Mouse (Mus musculus): ENCODE data around the gene Lmntd1. TPM values are rescaled to one million over a fixed set of nuclear protein-coding genes. Genes with fewer than 3 reads are reported as not detected.

The Lmntd1 gene
- polyA plus RNA-seq, 1 experiment from 2014 or later: 0.04 TPM

- no peak for DNase-seq (ENCODE audit: low spot score)
- no peaks in the 10 kb centered on the region for H3K36me3 ChIP-seq
- H3K27me3 ChIP-seq (ENCODE audit: low read depth, poor library complexity, severe bottlenecking): no peaks in the 10 kb centered on the region
- H3K4me3 ChIP-seq: no peak overlapping the region
- H3K27ac ChIP-seq: 0 out of 2 replicates have a peak overlapping the region, but pooled peaks have one; percentile 11
- WGBS: 72% methylated on average over 4 of the region's 4 CpGs
- H3K9me3 ChIP-seq (replicated peaks): no peaks in the 10 kb centered on the region
- H3K4me1 ChIP-seq: peaks cover 46% of the 10 kb centered on the region
These were observed 18.2 kb downstream of the Lmntd1 start for GRCm38 (mm10) chr6:145595905-145596304.

- H3K36me3 ChIP-seq: no peaks in the 10 kb centered on the region
- H3K4me1 ChIP-seq: peaks cover 45% of the 10 kb centered on the region
- H3K9me3 ChIP-seq (replicated peaks): no peaks in the 10 kb centered on the region
- DNase-seq (ENCODE audit: low spot score): no peak
- peak overlapping the region; percentile 61; the same call in 1 of the 2 replicates for H3K27ac ChIP-seq
- H3K4me3 ChIP-seq: no peak overlapping the region
- 29% methylated on average over 7 of the region's 7 CpGs for WGBS
- no peaks in the 10 kb centered on the region for H3K27me3 ChIP-seq (ENCODE audit: low read depth, poor library complexity, severe bottlenecking)
These were observed 20.1 kb downstream of the Lmntd1 start for GRCm38 (mm10) chr6:145593991-145594390.

GRCm38 (mm10) chr6:145592531-145592998, 21.6 kb downstream of the Lmntd1 start:
- no peak for DNase-seq (ENCODE audit: low spot score)
- WGBS: 60% methylated on average over 8 of the region's 8 CpGs
- Histone ChIP-seq H3K27me3 (ENCODE audit: low read depth, poor library complexity, severe bottlenecking) (no peaks in the 10 kb centered on the region), H3K9me3 (replicated peaks) (no peaks in the 10 kb centered on the region), H3K4me3 (no peak overlapping the region), H3K4me1 (peaks cover 40% of the 10 kb centered on the region), H3K27ac (peak overlapping the region; percentile 72), H3K36me3 (no peaks in the 10 kb centered on the region)

GRCm38 (mm10) chr6:145592036-145592435, 22.1 kb downstream of the Lmntd1 start:
- Histone ChIP-seq H3K27ac (peak overlapping the region; percentile 72), H3K4me3 (no peak overlapping the region), H3K27me3 (ENCODE audit: low read depth, poor library complexity, severe bottlenecking) (no peaks in the 10 kb centered on the region), H3K36me3 (no peaks in the 10 kb centered on the region), H3K4me1 (peaks cover 40% of the 10 kb centered on the region), H3K9me3 (replicated peaks) (no peaks in the 10 kb centered on the region)
- WGBS: 71% methylated on average over 6 of the region's 6 CpGs
- no peak for DNase-seq (ENCODE audit: low spot score)

GRCm38 (mm10) chr6:145591578-145591977, 22.5 kb downstream of the Lmntd1 start:
- H3K36me3 ChIP-seq: no peaks in the 10 kb centered on the region
- 49% methylated on average over 1 of the region's 1 CpGs for WGBS
- no peak overlapping the region for H3K27ac ChIP-seq
- DNase-seq (ENCODE audit: low spot score): no peak
- H3K27me3 ChIP-seq (ENCODE audit: low read depth, poor library complexity, severe bottlenecking): no peaks in the 10 kb centered on the region
- H3K9me3 ChIP-seq (replicated peaks): no peaks in the 10 kb centered on the region
- peaks cover 40% of the 10 kb centered on the region for H3K4me1 ChIP-seq
- H3K4me3 ChIP-seq: no peak overlapping the region

- DNase-seq (ENCODE audit: low spot score): no peak
- 82% methylated on average over 11 of the region's 11 CpGs for WGBS
- no peaks in the 10 kb centered on the region for H3K27me3 ChIP-seq (ENCODE audit: low read depth, poor library complexity, severe bottlenecking)
- H3K4me1 ChIP-seq: peaks cover 35% of the 10 kb centered on the region
- H3K9me3 ChIP-seq (replicated peaks): no peaks in the 10 kb centered on the region
- no peak overlapping the region for H3K4me3 ChIP-seq
- H3K27ac ChIP-seq: peak overlapping the region; percentile 21; the same call in 1 of the 2 replicates
- no peaks in the 10 kb centered on the region for H3K36me3 ChIP-seq
These were observed 23.4 kb downstream of the Lmntd1 start for GRCm38 (mm10) chr6:145590501-145591293.

GRCm38 (mm10) chr6:145585052-145585973, 28.8 kb downstream of the Lmntd1 start:
- DNase-seq (ENCODE audit: low spot score): no peak
- Histone ChIP-seq H3K27ac (no peak overlapping the region), H3K4me1 (peaks cover 8% of the 10 kb centered on the region; the same call in 1 of the 2 replicates), H3K36me3 (no peaks in the 10 kb centered on the region), H3K9me3 (replicated peaks) (no peaks in the 10 kb centered on the region), H3K4me3 (no peak overlapping the region), H3K27me3 (ENCODE audit: low read depth, poor library complexity, severe bottlenecking) (no peaks in the 10 kb centered on the region)
- 88% methylated on average over 21 of the region's 21 CpGs for WGBS

- Histone ChIP-seq H3K27me3 (ENCODE audit: low read depth, poor library complexity, severe bottlenecking) (no peaks in the 10 kb centered on the region), H3K4me3 (no peak overlapping the region), H3K27ac (peak overlapping the region; percentile 15; the same call in 1 of the 2 replicates), H3K4me1 (peaks cover 27% of the 10 kb centered on the region), H3K9me3 (replicated peaks) (no peaks in the 10 kb centered on the region), H3K36me3 (no peaks in the 10 kb centered on the region)
- 83% methylated on average over 10 of the region's 10 CpGs for WGBS
- DNase-seq (ENCODE audit: low spot score): no peak
These were observed 32.6 kb downstream of the Lmntd1 start for GRCm38 (mm10) chr6:145581366-145582170.

- Histone ChIP-seq H3K4me1 (peaks cover 27% of the 10 kb centered on the region), H3K4me3 (no peak overlapping the region), H3K9me3 (replicated peaks) (no peaks in the 10 kb centered on the region), H3K27ac (no peak overlapping the region), H3K36me3 (no peaks in the 10 kb centered on the region), H3K27me3 (ENCODE audit: low read depth, poor library complexity, severe bottlenecking) (no peaks in the 10 kb centered on the region)
- no peak for DNase-seq (ENCODE audit: low spot score)
- whole genome bisulfite sequencing: 84% methylated on average over 3 of the region's 3 CpGs
These were observed 34.4 kb downstream of the Lmntd1 start for GRCm38 (mm10) chr6:145579761-145580160.

GRCm38 (mm10) chr6:145578457-145579185, 35.5 kb downstream of the Lmntd1 start:
- Histone ChIP-seq H3K9me3 (replicated peaks) (no peaks in the 10 kb centered on the region), H3K4me1 (peaks cover 27% of the 10 kb centered on the region), H3K4me3 (no peak overlapping the region), H3K27ac (peak overlapping the region; percentile 50; the same call in 1 of the 2 replicates), H3K36me3 (no peaks in the 10 kb centered on the region), H3K27me3 (ENCODE audit: low read depth, poor library complexity, severe bottlenecking) (no peaks in the 10 kb centered on the region)
- no peak for DNase-seq (ENCODE audit: low spot score)
- WGBS: 45% methylated on average over 10 of the region's 10 CpGs

GRCm38 (mm10) chr6:145576762-145577161, 37.4 kb downstream of the Lmntd1 start:
- Histone ChIP-seq H3K27me3 (ENCODE audit: low read depth, poor library complexity, severe bottlenecking) (no peaks in the 10 kb centered on the region), H3K4me1 (peaks cover 23% of the 10 kb centered on the region), H3K27ac (no peak overlapping the region), H3K9me3 (replicated peaks) (no peaks in the 10 kb centered on the region), H3K4me3 (no peak overlapping the region), H3K36me3 (no peaks in the 10 kb centered on the region)
- whole genome bisulfite sequencing: 96% methylated on average over 4 of the region's 4 CpGs
- DNase-seq (ENCODE audit: low spot score): no peak
